Mouse (Mus musculus): ENCODE results near the gene Bad. TPM values are rescaled to one million over a fixed set of nuclear protein-coding genes. Genes with fewer than 3 reads are reported as not detected.

The Bad gene
- 100 and 102 TPM in 2 replicates for polyA plus RNA-seq (2015; fragmentation: Nextera tagmentation; extraction: Ambion mirVana)

GRCm38 (mm10) chr19:6941372-6942248 lies at the start of gene Bad:
TSS of gene Bad (plus strand) at chr19:6941861.

GRCm38 (mm10) chr19:6909507-6910289 lies 32.0 kb upstream of the Bad start, which contains the start of the genes Trmt112 and Prdx5:
TSS of gene Trmt112 (plus strand) at chr19:6909698.
TSS of gene Prdx5 (minus strand) at chr19:6910106.

GRCm38 (mm10) chr19:6921647-6922567 lies 19.8 kb upstream of the Bad start, which contains the start of gene Esrra:
TSS of gene Esrra (minus strand) at chr19:6921813.

GRCm38 (mm10) chr19:6925307-6925573 lies 16.4 kb upstream of the Bad start, which contains the start of gene Catsperz:
TSS of gene Catsperz (minus strand) at chr19:6925380.

GRCm38 (mm10) chr19:6934195-6934977 lies 7.3 kb upstream of the Bad start, which contains the start of gene Kcnk4:
TSS of gene Kcnk4 (minus strand) at chr19:6934515.

GRCm38 (mm10) chr19:6942249-6942691 lies 609 bp downstream of the Bad start, which contains the start of gene Gpr137:
TSS of gene Gpr137 (minus strand) at chr19:6942480.

GRCm38 (mm10) chr19:6974211-6975205 lies 32.8 kb downstream of the Bad start, which contains the start of gene Ppp1r14b:
TSS of gene Ppp1r14b (plus strand) at chr19:6974968.

GRCm38 (mm10) chr19:6975537-6976521 lies 34.2 kb downstream of the Bad start, which contains the start of gene Plcb3:
TSS of gene Plcb3 (minus strand) at chr19:6976470.

GRCm38 (mm10) chr19:6980381-6981093 lies 38.9 kb downstream of the Bad start, which contains the start of gene Fkbp2:
TSS of gene Fkbp2 (minus strand) at chr19:6980501.

GRCm38 (mm10) chr19:6987061-6987903 lies 45.6 kb downstream of the Bad start, which contains the start of gene Vegfb:
TSS of gene Vegfb (minus strand) at chr19:6987651.

GRCm38 (mm10) chr19:6992011-6992858 lies 50.6 kb downstream of the Bad start, which contains the start of gene Dnajc4:
TSS of gene Dnajc4 (minus strand) at chr19:6992572.

GRCm38 (mm10) chr19:6996006-6996405 lies 54.3 kb downstream of the Bad start, which contains the start of the genes Nudt22 and Trpt1:
TSS of gene Nudt22 (minus strand) at chr19:6996117.
TSS of gene Trpt1 (plus strand) at chr19:6996131.

